Mouse (Mus musculus): ENCODE results near the gene Tbc1d8.

The Tbc1d8 gene

GRCm38 (mm10) chr1:39349427-39349826, 129.1 kb downstream of the Tbc1d8 start:
- no peak for DNase-seq

- DNase-seq: peak; percentile 69
Observed at GRCm38 (mm10) chr1:39349001-39349400, 129.6 kb downstream of the Tbc1d8 start.

GRCm38 (mm10) chr1:39344981-39345600, 133.5 kb downstream of the Tbc1d8 start:
- no peak for DNase-seq

- DNase-seq: no peak
Observed at GRCm38 (mm10) chr1:39343242-39343641, 135.3 kb downstream of the Tbc1d8 start.

GRCm38 (mm10) chr1:39341807-39342206, 136.7 kb downstream of the Tbc1d8 start:
- no peak for DNase-seq

- peak; percentile 61 for DNase-seq
Observed at GRCm38 (mm10) chr1:39340647-39341046, 137.9 kb downstream of the Tbc1d8 start.

GRCm38 (mm10) chr1:39340156-39340555, 138.4 kb downstream of the Tbc1d8 start:
- no peak for DNase-seq

- no peak for DNase-seq
Observed at GRCm38 (mm10) chr1:39339455-39339854, 139.1 kb downstream of the Tbc1d8 start.

- no peak for DNase-seq
Observed at GRCm38 (mm10) chr1:39338831-39339230, 139.7 kb downstream of the Tbc1d8 start.

GRCm38 (mm10) chr1:39336788-39337187, 141.8 kb downstream of the Tbc1d8 start:
- no peak for DNase-seq

GRCm38 (mm10) chr1:39335561-39336196, 142.9 kb downstream of the Tbc1d8 start:
- no peak for DNase-seq

- DNase-seq: no peak
Observed at GRCm38 (mm10) chr1:39332456-39332855, 146.1 kb downstream of the Tbc1d8 start.

- no peak for DNase-seq
Observed at GRCm38 (mm10) chr1:39330857-39331594, 147.5 kb downstream of the Tbc1d8 start.

- peak; percentile 65 for DNase-seq
Observed at GRCm38 (mm10) chr1:39327546-39327945, 151.0 kb downstream of the Tbc1d8 start.

- no peak for DNase-seq
Observed at GRCm38 (mm10) chr1:39325228-39325627, 153.3 kb downstream of the Tbc1d8 start.

- DNase-seq: no peak
Observed at GRCm38 (mm10) chr1:39321954-39322353, 156.6 kb downstream of the Tbc1d8 start.
